Mouse (Mus musculus): ENCODE measurements around the gene Myh14. TPM values are rescaled to one million over a fixed set of nuclear protein-coding genes. Genes with fewer than 3 reads are reported as not detected.

Myh14 gene
- polyA plus RNA-seq, 1 experiment, result 0.01 TPM

GRCm38 (mm10) chr7:44705086-44705485 lies 34.4 kb upstream of the Myh14 start:
- no peak overlapping the region for H3ac ChIP-seq (ENCODE audit: control insufficient read depth, insufficient read length, low read depth)
- no peaks in the 10 kb centered on the region for H3K36me3 ChIP-seq (ENCODE audit: control insufficient read depth, insufficient read depth)
- no peak for TF ChIP-seq FOSL1 (IDR thresholded peaks at IDR 0.05; ENCODE audit: insufficient read depth, low read length, poor library complexity, severe bottlenecking)
- TF ChIP-seq MYOD1 (IDR thresholded peaks at IDR 0.05; ENCODE audit: control insufficient read depth, insufficient read length, low read depth), result no peak
- TF ChIP-seq CEBPB (IDR thresholded peaks at IDR 0.05; ENCODE audit: low read depth), result no peak
- TF ChIP-seq MYOG (IDR thresholded peaks at IDR 0.05; ENCODE audit: control insufficient read depth, extremely low read depth, insufficient read length), result no peak
- no peak for TF ChIP-seq CTCF (IDR thresholded peaks at IDR 0.05; ENCODE audit: control insufficient read depth, insufficient read depth, insufficient read length)
- no peak for TF ChIP-seq MAX (IDR thresholded peaks at IDR 0.05)
- no peak for TF ChIP-seq USF1 (IDR thresholded peaks at IDR 0.05; ENCODE audit: low read depth)
- H3K4me3 ChIP-seq (ENCODE audit: insufficient read depth, poor library complexity, severe bottlenecking), result no peak overlapping the region
- H3K79me3 ChIP-seq (ENCODE audit: low read depth), result no peaks in the 10 kb centered on the region
- H3K27me3 ChIP-seq (ENCODE audit: control insufficient read depth, insufficient read depth, insufficient read length), result no peaks in the 10 kb centered on the region
- H3K79me2 ChIP-seq (ENCODE audit: control insufficient read depth, insufficient read depth), result no peaks in the 10 kb centered on the region

GRCm38 (mm10) chr7:44704363-44704762 lies 33.7 kb upstream of the Myh14 start:
- TF ChIP-seq CTCF (IDR thresholded peaks at IDR 0.05; ENCODE audit: control insufficient read depth, insufficient read depth, insufficient read length) (peak; percentile 8), USF1 (IDR thresholded peaks at IDR 0.05; ENCODE audit: low read depth) (no peak)
- Histone ChIP-seq H3K4me3 (ENCODE audit: insufficient read depth, poor library complexity, severe bottlenecking) (no peak overlapping the region), H3K79me2 (ENCODE audit: control insufficient read depth, insufficient read depth) (no peaks in the 10 kb centered on the region)

GRCm38 (mm10) chr7:44702985-44703384 lies 32.3 kb upstream of the Myh14 start:
- no peaks in the 10 kb centered on the region for H3K27me3 ChIP-seq (ENCODE audit: control insufficient read depth, insufficient read depth, insufficient read length)
- H3K4me3 ChIP-seq (ENCODE audit: insufficient read depth, poor library complexity, severe bottlenecking), result no peak overlapping the region
- no peak overlapping the region for H3ac ChIP-seq (ENCODE audit: control insufficient read depth, insufficient read length, low read depth)
- no peaks in the 10 kb centered on the region for H3K36me3 ChIP-seq (ENCODE audit: control insufficient read depth, insufficient read depth)
- no peaks in the 10 kb centered on the region for H3K79me2 ChIP-seq (ENCODE audit: control insufficient read depth, insufficient read depth)
- H3K79me3 ChIP-seq (ENCODE audit: low read depth), result no peaks in the 10 kb centered on the region
- TF ChIP-seq FOSL1 (IDR thresholded peaks at IDR 0.05; ENCODE audit: insufficient read depth, low read length, poor library complexity, severe bottlenecking) (no peak), MYOG (IDR thresholded peaks at IDR 0.05; ENCODE audit: control insufficient read depth, extremely low read depth, insufficient read length) (no peak), MYOD1 (IDR thresholded peaks at IDR 0.05; ENCODE audit: control insufficient read depth, insufficient read length, low read depth) (no peak), CEBPB (IDR thresholded peaks at IDR 0.05; ENCODE audit: low read depth) (no peak), USF1 (IDR thresholded peaks at IDR 0.05; ENCODE audit: low read depth) (no peak), CTCF (IDR thresholded peaks at IDR 0.05; ENCODE audit: control insufficient read depth, insufficient read depth, insufficient read length) (no peak), MAX (IDR thresholded peaks at IDR 0.05) (no peak)

More at GRCm38 (mm10) chr7:44704363-44704762, 33.7 kb upstream of the Myh14 start:
- Histone ChIP-seq H3K27me3 (ENCODE audit: control insufficient read depth, insufficient read depth, insufficient read length) (no peaks in the 10 kb centered on the region), H3K36me3 (ENCODE audit: control insufficient read depth, insufficient read depth) (no peaks in the 10 kb centered on the region), H3ac (ENCODE audit: control insufficient read depth, insufficient read length, low read depth) (no peak overlapping the region), H3K79me3 (ENCODE audit: low read depth) (no peaks in the 10 kb centered on the region)

- Histone ChIP-seq H3K4me3 (ENCODE audit: insufficient read depth, poor library complexity, severe bottlenecking) (no peak overlapping the region), H3K79me3 (ENCODE audit: low read depth) (no peaks in the 10 kb centered on the region), H3ac (ENCODE audit: control insufficient read depth, insufficient read length, low read depth) (no peak overlapping the region), H3K79me2 (ENCODE audit: control insufficient read depth, insufficient read depth) (no peaks in the 10 kb centered on the region), H3K27me3 (ENCODE audit: control insufficient read depth, insufficient read depth, insufficient read length) (no peaks in the 10 kb centered on the region), H3K36me3 (ENCODE audit: control insufficient read depth, insufficient read depth) (no peaks in the 10 kb centered on the region)
- TF ChIP-seq CTCF (IDR thresholded peaks at IDR 0.05; ENCODE audit: control insufficient read depth, insufficient read depth, insufficient read length), result peak; percentile 17
- no peak for TF ChIP-seq FOSL1 (IDR thresholded peaks at IDR 0.05; ENCODE audit: insufficient read depth, low read length, poor library complexity, severe bottlenecking)
- no peak for TF ChIP-seq MAX (IDR thresholded peaks at IDR 0.05)
- TF ChIP-seq USF1 (IDR thresholded peaks at IDR 0.05; ENCODE audit: low read depth), result no peak
- TF ChIP-seq CEBPB (IDR thresholded peaks at IDR 0.05; ENCODE audit: low read depth), result no peak
Observed at GRCm38 (mm10) chr7:44701921-44702320, 31.3 kb upstream of the Myh14 start.

GRCm38 (mm10) chr7:44697980-44698379 lies 27.3 kb upstream of the Myh14 start:
- Histone ChIP-seq H3K36me3 (ENCODE audit: control insufficient read depth, insufficient read depth) (no peaks in the 10 kb centered on the region), H3K79me3 (ENCODE audit: low read depth) (no peaks in the 10 kb centered on the region), H3K27me3 (ENCODE audit: control insufficient read depth, insufficient read depth, insufficient read length) (no peaks in the 10 kb centered on the region), H3K4me3 (ENCODE audit: insufficient read depth, poor library complexity, severe bottlenecking) (no peak overlapping the region), H3K79me2 (ENCODE audit: control insufficient read depth, insufficient read depth) (no peaks in the 10 kb centered on the region), H3ac (ENCODE audit: control insufficient read depth, insufficient read length, low read depth) (no peak overlapping the region)
- TF ChIP-seq MYOD1 (IDR thresholded peaks at IDR 0.05; ENCODE audit: control insufficient read depth, insufficient read length, low read depth), result no peak
- TF ChIP-seq USF1 (IDR thresholded peaks at IDR 0.05; ENCODE audit: low read depth), result no peak
- TF ChIP-seq MYOG (IDR thresholded peaks at IDR 0.05; ENCODE audit: control insufficient read depth, extremely low read depth, insufficient read length), result no peak
- TF ChIP-seq MAX (IDR thresholded peaks at IDR 0.05), result no peak

GRCm38 (mm10) chr7:44697191-44697710 lies 26.6 kb upstream of the Myh14 start:
- TF ChIP-seq MAX (IDR thresholded peaks at IDR 0.05), result no peak
- no peak for TF ChIP-seq FOSL1 (IDR thresholded peaks at IDR 0.05; ENCODE audit: insufficient read depth, low read length, poor library complexity, severe bottlenecking)
- TF ChIP-seq MYOG (IDR thresholded peaks at IDR 0.05; ENCODE audit: control insufficient read depth, extremely low read depth, insufficient read length), result no peak
- peak; percentile 96 for TF ChIP-seq MYOD1 (IDR thresholded peaks at IDR 0.05; ENCODE audit: control insufficient read depth, insufficient read length, low read depth)
- TF ChIP-seq CTCF (IDR thresholded peaks at IDR 0.05; ENCODE audit: control insufficient read depth, insufficient read depth, insufficient read length), result no peak
- no peak for TF ChIP-seq USF1 (IDR thresholded peaks at IDR 0.05; ENCODE audit: low read depth)
- TF ChIP-seq CEBPB (IDR thresholded peaks at IDR 0.05; ENCODE audit: low read depth), result no peak
- Histone ChIP-seq H3K79me3 (ENCODE audit: low read depth) (no peaks in the 10 kb centered on the region), H3K79me2 (ENCODE audit: control insufficient read depth, insufficient read depth) (no peaks in the 10 kb centered on the region), H3K27me3 (ENCODE audit: control insufficient read depth, insufficient read depth, insufficient read length) (no peaks in the 10 kb centered on the region), H3K36me3 (ENCODE audit: control insufficient read depth, insufficient read depth) (no peaks in the 10 kb centered on the region), H3ac (ENCODE audit: control insufficient read depth, insufficient read length, low read depth) (no peak overlapping the region), H3K4me3 (ENCODE audit: insufficient read depth, poor library complexity, severe bottlenecking) (no peak overlapping the region)

All from C2C12 (cell line).